Mouse (Mus musculus) brain, embryonic 14.5 days (tissue): ENCODE data around the gene Sipa1l1.

Experiments used
- CTCF ChIP-seq: fragments of 200-500 bp; IDR thresholded peaks from 2 replicates; pipeline ENCODE4 v1.5.1; 2012; ENCODE audit warnings: inconsistent platforms, mild to moderate bottlenecking, moderate library complexity, borderline replicate concordance; ENCODE audit not compliant: insufficient read depth, insufficient read length; ENCODE audit errors: extremely low read depth
- POLR2A ChIP-seq: fragments of 200-500 bp; IDR thresholded peaks from 2 replicates; pipeline ENCODE4 v1.6.1; 2012; ENCODE audit warnings: mild to moderate bottlenecking, inconsistent platforms, borderline replicate concordance; ENCODE audit not compliant: poor library complexity, insufficient read depth, insufficient read length, severe bottlenecking; ENCODE audit errors: extremely low read depth

- TF ChIP-seq POLR2A = no peak
- no peak for TF ChIP-seq CTCF
Observed at GRCm38 (mm10) chr12:82213056-82213455, 43.9 kb downstream of the Sipa1l1 start.
